21 mouse cellular contexts compared by ENCODE assay signal in genomic region chr2:103435110-103435509, GRCm38 (mm10). TPM values are rescaled to one million over a fixed set of nuclear protein-coding genes. Genes with fewer than 3 reads are reported as not detected.
DNase-seq lines count a peak whose midpoint lies in the region; ATAC-seq lines count a peak whose summit lies in the region.
"Had no signal": no experiment of that assay in that cellular context is flagged by ENCODE, and none has a peak within 500 bp of the region (broad histone marks: within the 10 kb centered on the region; RNA-seq: fewer than 3 reads in every experiment).

No protein-coding gene starts in this region.

- no peak for ATAC-seq in erythroblast, adult 5-6 weeks (replicated peaks; ENCODE audit: low FRiP score, poor library complexity, severe bottlenecking)
- ATAC-seq: activated CD4-positive, CD25-positive, alpha-beta regulatory T cell, adult 4 months; forebrain, embryonic 16.5 days; intestine, embryonic 15.5 days had no signal

- peak; percentile 22 for DNase-seq in gastrocnemius, adult 18-20 months (ENCODE audit: low spot score)
- no peak for DNase-seq in gastrocnemius, postnatal 36 days
- peak; percentile 28 to 55 for DNase-seq in kidney, postnatal 36 days
- DNase-seq in kidney, postnatal 10 days: no peak
- DNase-seq in lung, adult 18-20 months: peak; percentile 79 to 83
- DNase-seq in lung, postnatal 14 days: peak; percentile 64
- no peak for DNase-seq in urinary bladder, postnatal 36 days (ENCODE audit: low spot score in 2 of 2)
- DNase-seq: adrenal gland, postnatal 25 days; cerebellum, adult 11-12 months; cerebellum, postnatal 14 days; heart, adult 18-20 months; heart, postnatal 36 days; liver, embryonic 13.5 days; spleen, adult 18-20 months; thymus, adult 18-20 months; thymus, postnatal 4 days had no signal

- intact Hi-C loops in gastrocnemius, postnatal 36 days (cut with DNase I): no loop called here

RNA-seq across cellular contexts. Expression of gene Elf5, which starts 23.6 kb away (rescaled TPM):
- under 1 TPM; 0.11 to 0.28 TPM for total RNA-seq in gastrocnemius, adult 18-20 months (2021)
- total RNA-seq in gastrocnemius, postnatal 36 days (2021): not detected
- total RNA-seq in erythroblast, adult 5-6 weeks (2015; ENCODE audit: low replicate concordance): not detected in 2 replicates
- total RNA-seq in erythroblast, adult 5-6 weeks (2017; ENCODE audit: low replicate concordance): not detected in 2 replicates
- total RNA-seq: adrenal gland, postnatal 25 days; heart, adult 18-20 months; heart, postnatal 36 days; monocyte, adult 5-6 weeks had no signal

RNA-seq across cellular contexts. Expression of gene Cat, which starts 49.9 kb away (rescaled TPM):
- total RNA-seq in gastrocnemius, adult 18-20 months (2021): 100 to 1,000 TPM; 114 to 125 TPM
- 100 to 1,000 TPM in 1 of 2 experiments, 10 to 100 TPM in 1; 83.3 to 108 TPM for total RNA-seq in gastrocnemius, postnatal 36 days (2021)
- 478 and 550 TPM in 2 replicates for total RNA-seq in erythroblast, adult 5-6 weeks (2015; ENCODE audit: low replicate concordance)
- total RNA-seq in erythroblast, adult 5-6 weeks (2017; ENCODE audit: low replicate concordance): 301 and 378 TPM in 2 replicates

Comparison
In these comparisons a context has a peak if more than half of its experiments do, and no peak if none do; other contexts are left out.
1. DNase-seq: peak in gastrocnemius, adult 18-20 months (single experiment), kidney, postnatal 36 days (2 of 2), lung, adult 18-20 months (2 of 2) and lung, postnatal 14 days (single experiment); none in gastrocnemius, postnatal 36 days (0 of 2), kidney, postnatal 10 days (single experiment) and urinary bladder, postnatal 36 days (0 of 2).